Mouse (Mus musculus) kidney, adult 8-10 months (tissue): ENCODE results near the gene Slc7a1.

Experiments used
- DNase-seq, 2 experiments: peaks; one replicate each; pipeline ENCODE4 v3.0.0; 2022

Gene Slc7a1

DNA sequence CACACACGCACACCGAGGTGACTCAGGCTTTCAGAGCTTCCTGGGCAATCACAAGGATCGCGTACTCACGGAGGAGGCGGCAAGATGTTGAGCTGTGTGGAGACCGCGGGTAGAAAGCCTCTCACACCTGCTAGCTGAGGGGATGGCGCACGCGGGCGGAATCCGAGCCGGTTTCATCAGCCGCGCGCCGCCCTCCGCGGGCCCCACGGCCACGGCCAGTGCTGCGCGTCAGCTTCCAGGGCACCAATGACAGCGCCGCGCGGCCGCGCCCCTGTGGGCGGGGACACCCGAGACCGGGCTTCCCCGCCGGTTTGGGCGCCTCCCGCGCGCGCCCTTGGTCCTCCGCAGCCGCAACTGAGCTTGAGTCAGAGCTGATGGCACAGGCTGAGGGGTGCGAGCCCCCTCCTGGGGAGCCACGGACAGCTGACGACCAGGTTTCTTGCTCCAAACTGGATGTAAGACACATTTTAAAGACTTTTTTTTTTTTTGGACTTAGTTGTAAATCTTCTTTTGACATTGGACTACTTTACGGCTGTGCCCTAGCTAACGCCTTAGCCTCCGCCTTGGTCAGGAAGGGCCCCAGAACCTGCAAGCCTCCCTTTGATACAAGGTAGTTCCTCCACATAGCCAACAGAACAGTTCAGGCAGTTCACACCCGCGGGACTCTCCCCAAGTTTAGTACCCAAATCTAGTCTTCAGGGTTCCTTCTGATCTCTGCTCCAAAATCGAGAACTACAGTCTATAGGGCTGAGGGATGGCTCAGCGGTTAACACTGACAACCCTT is at the start of gene Slc7a1:
Gene Slc7a1 (minus strand): TSS at position 245 of the 784 bp plus-strand sequence.
- peak; percentile 77 to 82 for DNase-seq

DNA sequence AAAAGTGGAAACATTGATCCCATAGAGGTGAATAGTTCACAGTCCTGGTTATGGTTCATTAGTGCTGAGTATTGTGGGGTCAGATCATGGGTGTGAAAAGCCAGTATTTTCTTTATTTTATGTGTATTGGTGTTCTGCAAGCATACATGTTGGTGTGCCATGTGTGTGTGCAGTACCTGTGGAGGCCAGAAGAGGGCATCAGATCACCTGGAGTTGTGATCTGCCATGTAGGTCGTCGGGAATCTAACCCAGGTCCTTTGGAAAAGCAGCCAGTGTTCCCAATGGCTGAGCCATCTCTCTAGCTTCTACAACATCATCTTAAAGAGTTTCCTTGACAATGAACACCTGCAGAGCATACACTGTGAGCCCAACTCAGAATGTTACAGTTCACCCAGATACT is 45.3 kb upstream of the Slc7a1 start:
- no peak for DNase-seq

DNA sequence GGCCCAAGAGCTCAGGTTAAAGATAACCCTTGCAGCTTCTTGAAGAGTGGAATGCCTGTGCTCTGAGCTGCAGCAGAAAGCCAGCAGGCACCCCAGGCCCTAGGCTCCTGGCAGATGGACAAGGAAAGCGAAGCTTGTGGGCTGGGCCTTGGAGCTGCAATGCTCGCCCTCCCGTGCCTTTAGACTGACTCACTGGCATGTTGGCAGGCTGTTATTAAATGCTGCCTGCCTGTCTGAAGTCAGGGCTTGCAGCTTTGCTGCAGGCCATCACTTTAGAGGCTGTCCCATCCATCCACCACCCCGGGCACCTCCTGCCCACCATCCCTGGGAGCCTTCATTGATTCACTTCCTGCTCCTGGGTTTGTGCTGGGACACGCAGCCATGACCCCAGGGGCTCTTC is 44.0 kb upstream of the Slc7a1 start:
- DNase-seq = peak; percentile 21 to 25

DNA sequence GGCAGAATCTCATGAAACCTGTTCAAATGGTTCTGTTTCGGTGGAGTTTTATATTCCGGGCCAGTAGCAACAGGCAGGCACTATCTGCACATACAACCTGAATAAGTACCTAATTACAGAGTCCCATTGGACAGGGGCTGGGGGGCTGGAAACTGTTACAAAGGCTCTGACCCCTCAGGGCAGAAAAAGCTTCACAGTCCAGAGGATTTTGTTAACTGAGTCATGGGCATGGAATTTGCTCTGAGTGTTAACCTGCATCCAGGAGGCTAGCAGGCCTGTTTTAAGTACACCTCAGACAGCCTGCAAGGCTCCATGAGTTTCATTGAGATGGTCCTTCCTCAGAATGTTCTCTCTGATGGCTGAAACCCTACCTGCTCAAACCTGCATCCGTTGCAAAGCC is 36.0 kb upstream of the Slc7a1 start:
- no peak for DNase-seq

DNA sequence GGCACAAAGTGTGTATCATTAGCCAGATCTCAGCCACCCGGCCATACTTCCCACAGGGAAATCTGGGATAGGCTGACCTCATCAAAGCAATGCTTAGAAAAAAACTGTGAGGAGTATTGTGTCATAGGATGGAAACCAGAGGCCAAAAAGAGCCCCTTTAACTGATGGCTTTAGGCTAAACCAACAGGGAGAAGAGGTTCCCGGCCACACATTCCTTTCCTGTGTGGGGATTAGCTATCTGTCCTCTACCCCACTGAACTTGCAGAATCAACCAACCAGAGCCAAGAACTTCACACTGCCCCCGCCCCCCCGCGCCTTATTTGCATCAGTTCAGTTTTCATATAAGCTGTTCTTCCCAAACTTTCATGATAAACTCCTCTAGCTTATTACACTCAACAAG is 32.4 kb upstream of the Slc7a1 start:
- no peak for DNase-seq

DNA sequence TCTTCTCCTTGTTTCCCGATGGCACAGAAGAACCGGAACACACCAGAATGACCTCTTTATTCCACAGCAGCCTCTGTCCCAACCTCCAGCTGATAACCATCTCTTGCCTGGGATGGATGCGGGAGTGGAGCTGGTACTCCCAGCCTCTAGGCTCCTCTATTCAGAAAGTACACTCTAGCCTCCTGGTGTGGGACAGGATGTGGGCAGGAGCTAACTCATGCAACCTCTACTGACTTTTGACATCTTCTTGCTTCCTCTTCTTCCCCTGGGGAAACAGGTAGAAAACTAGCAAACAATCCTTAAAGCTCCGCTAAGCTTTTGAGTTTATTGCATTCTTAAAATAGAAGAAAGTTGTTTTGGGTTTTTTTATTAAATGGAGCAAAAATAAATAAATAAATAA is 29.1 kb upstream of the Slc7a1 start:
- DNase-seq = no peak

DNA sequence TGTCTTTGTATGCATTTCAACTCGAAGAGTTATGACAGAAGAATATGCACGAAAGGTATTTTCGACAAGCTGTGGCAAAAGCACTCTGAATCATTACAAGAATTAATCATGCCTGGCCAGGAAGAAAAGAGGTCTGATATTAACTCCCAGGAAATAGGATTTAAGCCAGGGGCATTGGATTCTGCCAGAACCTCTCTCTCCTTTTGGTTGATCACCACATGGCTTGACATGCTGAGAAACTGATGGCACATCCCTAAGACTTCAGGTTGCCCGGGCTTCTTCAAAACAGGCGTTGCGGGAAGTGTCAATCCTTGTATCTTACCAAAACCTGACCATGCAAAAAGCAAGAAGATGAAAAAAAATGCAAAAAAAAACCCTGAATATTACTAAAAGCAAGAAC is 25.4 kb upstream of the Slc7a1 start:
- DNase-seq = no peak

DNA sequence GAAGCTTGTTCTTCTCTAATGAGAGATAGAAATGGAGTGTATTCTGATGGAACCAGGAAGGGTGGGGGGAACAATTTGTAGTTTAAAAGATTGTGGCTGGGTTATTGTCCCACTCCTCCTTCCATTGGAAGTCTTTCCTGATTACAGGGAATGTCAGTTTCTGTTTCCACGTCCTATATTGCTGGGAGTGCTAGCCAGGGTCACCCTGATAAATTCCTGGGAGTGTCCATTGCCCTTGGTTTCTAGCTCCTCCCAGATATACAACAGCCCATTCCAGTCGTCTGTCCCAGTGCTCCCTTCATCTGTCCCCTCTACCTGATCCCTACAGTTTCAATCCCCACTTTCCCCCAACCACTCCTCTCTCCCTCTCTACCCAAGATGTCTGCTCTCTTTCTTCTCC is 21.6 kb upstream of the Slc7a1 start:
- DNase-seq = no peak

DNA sequence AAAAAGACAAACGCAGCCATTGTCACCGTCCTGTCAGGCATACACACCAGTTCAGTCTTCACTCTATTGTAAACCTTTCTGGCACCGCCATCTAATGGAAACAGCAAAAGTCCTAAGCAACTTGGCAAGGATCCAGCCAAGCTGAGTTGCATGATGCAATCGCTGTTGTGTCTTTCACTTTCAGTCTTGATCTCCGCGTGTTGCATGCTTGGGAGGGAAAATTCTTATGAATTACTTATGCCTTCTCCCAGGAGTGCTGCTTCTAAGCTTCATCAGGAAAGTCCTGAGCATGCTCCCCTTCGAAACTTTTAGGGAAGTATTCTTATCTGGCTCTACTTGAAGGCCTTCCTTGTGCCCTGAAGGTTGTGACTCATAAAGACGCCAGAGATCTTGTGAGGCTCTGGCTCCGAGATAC is 19.4 kb upstream of the Slc7a1 start:
- DNase-seq = peak in 1 of 2 experiments; percentile 25

DNA sequence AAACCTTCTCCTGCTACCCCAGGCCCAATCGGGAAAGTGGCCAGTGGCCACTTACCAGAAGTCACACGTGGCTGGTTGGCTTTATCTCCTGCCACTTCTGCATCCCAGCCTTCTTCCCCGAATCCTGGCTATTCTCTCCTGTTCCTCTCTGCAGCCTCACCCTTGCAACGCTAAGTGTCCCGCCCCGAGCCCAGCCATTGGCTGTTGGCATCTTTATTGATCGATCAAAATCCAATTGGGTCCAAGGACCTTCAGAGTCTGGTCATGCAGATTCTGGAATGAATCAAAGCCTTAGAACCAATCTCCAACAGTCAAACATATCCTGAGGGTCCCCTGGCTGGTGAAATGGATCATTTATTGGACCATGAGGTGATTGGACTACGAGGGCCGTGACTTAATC is 18.7 kb upstream of the Slc7a1 start:
- no peak for DNase-seq

DNA sequence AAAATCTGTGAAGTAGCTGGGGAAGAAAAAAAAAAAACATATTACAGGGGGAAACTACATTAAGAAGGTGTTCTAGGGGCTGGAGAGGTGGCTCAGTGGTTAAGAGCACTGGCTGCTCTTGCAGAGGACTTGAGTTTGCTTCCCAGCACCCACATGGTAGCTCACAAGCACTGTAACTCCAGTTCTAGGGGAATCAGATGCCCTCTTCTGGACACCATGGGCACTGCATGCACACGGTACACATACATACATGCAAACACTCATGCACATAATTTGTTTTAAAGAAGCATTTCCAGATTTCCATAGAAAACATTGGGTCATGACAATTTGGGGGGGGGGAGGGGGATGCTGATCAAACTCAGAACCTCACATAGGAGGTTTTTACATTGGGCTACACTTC is 18.1 kb upstream of the Slc7a1 start:
- no peak for DNase-seq

DNA sequence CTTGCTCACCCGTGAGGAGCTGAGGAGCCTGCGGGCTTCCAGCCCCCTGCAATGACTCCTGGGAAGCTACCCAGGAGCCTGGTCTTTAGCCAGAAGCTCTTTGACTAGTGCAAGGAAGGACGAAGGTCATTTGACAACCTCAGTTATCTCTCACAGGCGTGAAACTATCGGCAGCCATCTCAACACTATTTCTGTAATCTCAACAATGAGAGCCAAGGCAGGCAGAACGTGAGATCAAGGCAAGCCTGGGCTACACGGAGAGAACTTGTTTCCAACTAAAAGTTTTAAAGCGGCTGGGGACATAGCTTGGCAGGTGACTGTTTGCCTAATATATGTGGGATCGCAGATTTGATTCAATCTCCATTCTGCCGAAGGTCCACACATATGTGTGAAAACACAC is 16.8 kb upstream of the Slc7a1 start:
- DNase-seq = no peak

DNA sequence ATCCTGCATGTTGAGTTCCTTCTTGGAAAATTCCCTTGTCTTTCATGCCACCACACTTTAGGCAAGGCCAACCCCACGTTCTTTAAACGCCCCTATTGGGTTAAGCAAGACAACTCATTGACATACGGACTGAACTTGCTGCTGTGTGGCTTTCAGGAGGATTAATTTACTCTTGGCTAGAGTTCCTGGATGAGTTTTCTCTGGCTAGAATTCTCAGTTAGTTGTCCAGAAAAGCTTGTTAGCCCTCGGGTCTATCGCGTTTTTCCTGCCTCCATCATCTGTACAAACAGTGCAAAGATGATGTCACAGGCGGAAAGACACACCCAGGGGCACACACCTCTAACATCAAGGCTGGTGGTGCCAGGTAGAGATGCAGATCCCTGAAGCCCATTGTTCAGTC is 14.5 kb upstream of the Slc7a1 start:
- DNase-seq = no peak

DNA sequence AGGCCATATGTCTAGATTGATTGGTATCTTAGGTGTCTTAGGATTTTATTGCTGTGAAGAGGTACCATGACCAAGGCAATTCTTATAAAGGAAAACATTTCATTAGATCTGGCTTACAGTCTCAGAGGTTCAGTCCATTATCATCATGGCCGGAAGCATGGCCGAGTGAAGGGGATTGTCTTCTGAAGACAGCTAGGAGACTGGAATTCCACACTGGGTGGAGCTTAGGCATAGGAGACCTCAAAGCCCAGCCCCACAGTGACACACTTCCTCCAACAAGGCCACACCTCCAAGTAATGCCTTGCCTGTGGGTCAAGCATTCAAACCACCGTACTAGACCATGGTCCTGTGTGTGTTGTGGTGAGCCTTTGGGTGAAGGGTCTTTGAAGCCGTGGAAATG is 12.8 kb upstream of the Slc7a1 start:
- DNase-seq = no peak

DNA sequence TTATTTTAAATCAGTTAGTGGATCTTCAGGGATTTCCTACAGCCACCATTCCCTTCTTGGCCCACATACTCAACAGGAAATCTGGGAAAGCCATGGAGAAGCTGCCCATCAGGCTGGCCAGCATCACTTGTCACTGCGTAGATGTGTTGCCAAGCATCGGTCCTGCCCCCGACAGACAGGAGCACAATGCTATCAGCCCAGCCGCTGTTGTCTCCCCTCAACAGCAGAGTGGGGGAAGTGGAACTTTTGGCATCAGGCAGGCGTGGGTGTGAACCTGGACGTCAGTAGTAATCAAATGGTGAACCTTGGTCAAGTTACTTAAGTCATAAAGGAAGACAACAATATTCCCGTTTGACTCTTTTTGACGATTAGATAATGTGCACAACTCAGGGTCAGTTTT is 9.8 kb upstream of the Slc7a1 start:
- DNase-seq = no peak

DNA sequence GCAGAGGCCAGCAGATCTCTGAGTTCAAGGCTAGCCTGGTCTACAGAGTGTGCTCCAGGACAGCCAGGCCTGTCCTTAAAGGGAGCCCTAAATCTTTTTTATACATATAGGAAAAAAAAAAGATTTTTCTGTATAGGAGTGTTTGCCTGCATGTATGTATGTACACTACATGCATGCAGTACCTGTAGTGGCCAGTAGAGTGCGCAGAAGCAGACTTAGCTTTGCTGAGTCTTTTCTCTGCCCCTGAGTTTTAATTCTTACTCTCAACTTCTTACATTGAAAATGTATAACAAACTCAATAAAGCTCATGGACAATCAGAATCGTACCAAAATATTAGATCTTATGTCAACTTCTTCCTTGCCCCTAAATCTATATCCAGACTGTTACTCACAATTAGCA is 7.2 kb upstream of the Slc7a1 start:
- no peak for DNase-seq

DNA sequence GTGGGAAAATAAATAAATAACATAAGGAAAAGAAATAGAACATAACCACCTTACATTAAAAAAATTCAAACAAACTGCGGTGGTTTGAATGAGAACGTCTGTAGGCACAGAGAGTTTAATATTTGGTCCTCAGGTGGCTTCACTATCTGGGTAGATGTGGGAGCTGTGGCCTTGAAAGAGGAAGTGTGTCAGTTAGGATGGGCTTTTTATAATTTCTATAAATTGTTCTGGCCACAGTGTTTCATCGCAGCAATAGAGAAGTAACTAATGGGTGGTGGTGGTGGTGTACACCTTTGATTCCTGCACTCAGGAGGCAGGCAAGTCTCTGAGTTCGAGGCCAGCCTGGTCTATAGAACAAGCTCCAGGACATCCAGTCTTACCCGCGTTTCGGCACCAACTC is 4.8 kb upstream of the Slc7a1 start:
- no peak for DNase-seq

DNA sequence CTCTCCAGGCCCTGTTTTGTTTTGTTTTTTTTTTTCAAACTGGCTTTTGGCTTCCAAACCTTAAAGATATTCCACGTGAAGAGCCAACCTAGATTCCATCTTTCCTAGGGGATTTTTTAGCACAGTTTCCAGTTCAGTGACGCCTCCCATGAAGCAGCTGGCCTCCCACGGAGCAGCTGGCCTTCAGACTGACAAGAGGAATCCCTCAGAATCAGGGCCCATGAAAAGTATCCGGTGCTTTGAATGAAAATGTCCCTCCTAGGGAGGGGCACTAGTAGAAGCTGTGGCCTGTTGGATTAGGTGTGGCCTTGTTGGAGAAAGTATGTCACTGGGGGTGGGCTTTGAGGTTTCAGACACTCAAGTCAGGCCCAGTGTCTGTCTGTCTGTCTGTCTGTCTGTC is 2.9 kb upstream of the Slc7a1 start:
- no peak for DNase-seq

DNA sequence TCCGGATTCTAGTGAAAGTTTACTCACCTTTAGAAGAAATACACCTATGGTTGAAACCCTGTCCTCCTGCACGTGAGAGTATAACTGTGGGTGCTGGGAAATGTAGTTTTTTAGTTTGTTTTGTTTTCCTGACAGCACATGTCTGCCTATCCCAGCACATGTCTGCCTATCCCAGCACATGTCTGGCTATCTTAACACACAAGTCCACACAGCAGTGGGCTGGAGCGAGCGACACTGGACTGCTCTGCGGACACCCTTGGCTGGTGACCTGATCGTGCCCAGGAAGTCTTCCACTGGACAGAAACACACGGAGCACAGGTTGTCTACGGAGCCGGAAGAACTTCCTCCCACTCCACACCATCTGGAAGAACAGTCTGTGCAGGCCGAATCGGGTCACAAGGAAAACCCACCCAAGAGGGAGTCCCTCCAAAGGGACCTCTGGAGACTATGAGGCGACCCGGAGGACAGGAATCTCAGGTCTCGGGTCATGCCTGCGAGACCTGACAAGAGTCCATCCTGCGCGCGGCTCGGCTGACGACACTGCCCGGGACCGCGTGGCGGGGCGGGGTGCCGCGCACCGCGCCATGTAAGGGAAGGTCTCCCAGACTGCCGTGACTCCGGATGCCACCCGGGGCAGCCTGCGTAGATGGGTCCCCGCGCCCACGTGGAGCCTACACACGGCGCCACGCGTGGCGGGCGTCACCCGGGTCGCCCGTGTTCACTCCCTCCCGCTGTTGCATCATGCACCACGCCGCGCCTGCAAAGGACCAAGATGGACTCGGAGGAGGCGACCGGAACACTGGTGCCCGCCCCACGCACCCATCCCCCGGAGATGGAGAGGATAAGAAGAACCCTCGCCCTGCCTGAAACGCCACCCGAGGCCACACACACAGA is 691 bp downstream of the Slc7a1 start:
- DNase-seq = peak in 1 of 2 experiments; percentile 24

DNA sequence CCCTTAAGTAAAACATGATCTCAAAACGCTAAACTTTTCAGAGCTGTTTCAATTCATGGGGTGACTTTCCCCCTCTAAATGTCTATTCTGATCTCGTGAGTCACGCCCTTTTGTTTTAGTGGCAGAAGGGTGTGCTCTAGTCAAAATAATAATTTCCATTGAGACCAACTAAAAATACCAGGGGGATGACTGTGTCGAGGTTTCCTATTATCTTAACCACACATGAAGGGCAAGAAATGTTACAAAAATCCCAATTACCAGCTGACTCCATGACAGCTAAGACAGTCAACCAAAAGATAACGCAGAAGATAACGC is 1.3 kb downstream of the Slc7a1 start:
- no peak for DNase-seq

DNA sequence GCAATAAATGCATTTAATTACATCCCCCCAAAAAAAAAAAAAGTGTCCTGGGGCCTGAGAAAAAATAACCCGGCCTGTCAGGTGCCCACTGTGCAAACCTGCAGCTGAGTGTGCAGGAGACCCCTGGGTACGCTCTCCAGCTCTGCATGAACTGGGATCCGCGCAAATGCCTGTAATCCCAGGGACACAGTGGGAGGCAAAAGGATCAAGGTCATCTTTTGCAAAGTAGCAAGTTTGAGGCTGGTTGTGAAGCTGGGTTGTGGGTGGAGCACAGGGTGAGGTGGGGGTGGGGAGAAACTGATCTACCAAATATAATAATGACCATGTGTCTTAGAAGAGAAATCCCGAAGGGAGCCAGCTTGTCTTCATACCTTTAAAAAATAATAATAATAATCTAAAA is 1.8 kb downstream of the Slc7a1 start:
- DNase-seq = no peak

DNA sequence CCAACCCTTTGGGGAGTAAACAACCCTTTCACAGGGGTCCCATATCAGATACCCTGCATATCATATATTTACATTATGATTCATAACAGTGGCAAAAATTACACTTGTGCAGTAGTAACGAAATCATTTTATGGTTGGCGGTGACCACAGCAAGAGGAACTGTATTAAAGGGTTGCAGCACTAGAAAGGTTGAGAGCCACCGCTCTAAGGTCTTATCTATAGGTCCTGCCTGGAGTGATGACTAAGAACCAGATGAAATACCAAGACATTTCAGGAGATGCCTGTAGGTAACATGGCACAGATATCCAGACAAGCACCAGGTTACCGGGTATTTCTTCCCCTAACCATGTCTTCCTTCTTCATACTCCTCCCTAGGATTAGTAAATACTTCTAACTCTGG is 2.3 kb downstream of the Slc7a1 start:
- no peak for DNase-seq

DNA sequence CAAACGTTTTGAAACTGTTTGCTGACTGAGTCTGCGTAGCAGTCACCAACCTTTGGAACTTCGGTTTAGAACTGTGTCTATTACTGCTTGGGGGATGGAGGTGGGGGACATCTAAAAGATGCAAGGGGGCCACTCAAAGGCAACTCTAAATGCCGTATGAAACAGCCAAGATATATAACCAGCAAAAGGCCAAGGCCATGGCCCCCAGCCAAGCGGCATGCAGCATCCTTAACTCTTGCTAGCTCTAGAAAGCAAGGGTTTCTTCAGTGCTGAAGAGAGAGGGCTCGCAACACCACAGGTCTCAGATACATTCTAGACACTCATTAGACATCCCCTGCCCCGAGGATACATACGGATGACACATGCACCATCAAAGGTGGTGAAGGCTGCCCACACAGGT is 6.4 kb downstream of the Slc7a1 start:
- DNase-seq = no peak

DNA sequence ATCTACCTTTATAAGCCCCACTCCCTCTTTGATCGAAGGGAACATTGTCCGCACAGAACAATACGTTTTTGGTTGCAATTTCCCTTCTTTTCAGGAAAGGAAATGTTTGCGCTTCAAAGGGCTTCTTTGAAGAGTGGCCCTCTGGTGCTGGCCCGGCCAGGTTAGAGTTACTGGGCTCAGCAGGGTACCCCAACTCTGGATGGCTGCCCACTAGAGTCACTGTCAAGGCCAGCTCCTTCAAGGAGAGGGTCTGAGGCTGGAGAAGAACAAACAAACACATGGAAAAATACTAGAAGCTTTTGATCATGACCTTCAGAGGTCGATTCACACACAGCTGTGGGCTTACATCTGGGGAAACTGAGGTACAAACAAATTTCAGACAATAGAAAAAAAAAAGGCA is 6.9 kb downstream of the Slc7a1 start:
- no peak for DNase-seq
